ENCODE assay signal across 26 mouse cellular contexts in the genomic region with DNA sequence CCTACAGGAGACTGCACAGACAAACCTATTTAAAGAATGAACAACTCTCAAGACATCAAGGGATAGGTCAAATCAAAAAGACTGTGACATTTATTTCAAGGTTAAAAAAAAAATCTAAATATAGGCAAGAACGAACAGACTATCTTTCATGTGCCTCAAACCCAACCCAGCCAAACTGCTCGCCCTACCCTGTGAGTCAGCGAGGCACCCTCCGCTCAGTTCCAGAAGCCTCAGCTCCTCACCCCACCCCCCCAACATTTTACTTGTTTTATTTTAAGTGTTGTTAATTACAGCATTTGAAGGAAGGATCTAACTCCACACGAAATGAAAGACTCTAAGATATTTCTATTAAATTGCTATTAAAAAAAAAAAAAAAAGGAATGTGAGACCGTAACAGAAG. TPM values are rescaled to one million over a fixed set of nuclear protein-coding genes. Genes with fewer than 3 reads are reported as not detected.
DNase-seq lines count a peak whose midpoint lies in the region; ATAC-seq and TF ChIP-seq lines count a peak whose summit lies in the region.
"Had no signal": no experiment of that assay in that cellular context is flagged by ENCODE, and none has a peak within 500 bp of the region (broad histone marks: within the 10 kb centered on the region; RNA-seq: fewer than 3 reads in every experiment).

No protein-coding gene starts in this region.

- no peak for TF ChIP-seq POLR2A in kidney, adult 2 months (IDR thresholded peaks at IDR 0.05; ENCODE audit: low read depth, low read length)

- WGBS in kidney, adult 2 months: 52% methylated on average over 6 of the region's 6 CpGs
- 88% methylated on average over 6 of the region's 6 CpGs for WGBS in hindbrain, embryonic 11.5 days

- no peak for ATAC-seq in hindbrain, embryonic 11.5 days (ENCODE audit: low FRiP score)
- ATAC-seq: activated CD4-positive, CD25-positive, alpha-beta regulatory T cell, adult 4 months; forebrain, embryonic 13.5 days had no signal

- H3K4me3 ChIP-seq in kidney, adult 2 months (ENCODE audit: insufficient read depth, low read depth, low read length): peak overlapping the region; percentile 15
- H3K4me3 ChIP-seq in hindbrain, embryonic 11.5 days (ENCODE audit: low read depth, low read length): no peak overlapping the region
- H3K4me3 ChIP-seq: erythroblast, embryonic 14.5 days; forebrain, embryonic 13.5 days; left cerebral cortex, adult 2 months; limb, embryonic 13.5 days; liver, embryonic 13.5 days; midbrain, embryonic 10.5 days; stomach, embryonic 15.5 days had no signal

- H3K9me3 ChIP-seq in hindbrain, embryonic 11.5 days (ENCODE audit: control insufficient read depth, low read length): no peaks in the 10 kb centered on the region
- H3K9me3 ChIP-seq: forebrain, embryonic 13.5 days; limb, embryonic 13.5 days; liver, embryonic 13.5 days; midbrain, embryonic 10.5 days; stomach, embryonic 15.5 days had no signal

- H3K9ac ChIP-seq in hindbrain, embryonic 11.5 days (ENCODE audit: low read depth, low read length): no peak overlapping the region
- H3K9ac ChIP-seq: forebrain, embryonic 13.5 days; limb, embryonic 13.5 days; liver, embryonic 13.5 days; lung, embryonic 14.5 days; stomach, embryonic 15.5 days had no signal

- no peak overlapping the region for H3K4me2 ChIP-seq in hindbrain, embryonic 11.5 days (replicated peaks; ENCODE audit: low read depth, low read length)
- H3K4me2 ChIP-seq: forebrain, embryonic 13.5 days; limb, embryonic 13.5 days; liver, embryonic 13.5 days; lung, embryonic 14.5 days; stomach, embryonic 15.5 days had no signal

- peak overlapping the region; percentile 84 for H3K27ac ChIP-seq in kidney, adult 2 months (ENCODE audit: insufficient read depth, low read depth, low read length)
- H3K27ac ChIP-seq in hindbrain, embryonic 11.5 days (ENCODE audit: low read depth, low read length): no peak overlapping the region
- H3K27ac ChIP-seq: forebrain, embryonic 13.5 days; left cerebral cortex, adult 2 months; limb, embryonic 13.5 days; liver, embryonic 13.5 days; macrophage; midbrain, embryonic 10.5 days; stomach, embryonic 15.5 days had no signal

- no peak for TF ChIP-seq CTCF in kidney, adult 2 months (conservative IDR thresholded peaks at IDR 0.05; ENCODE audit: insufficient read depth, insufficient read length, low read depth, low read length)

- H3K36me3 ChIP-seq in kidney, adult 2 months (ENCODE audit: control insufficient read depth, insufficient read depth, low read length): no peaks in the 10 kb centered on the region
- H3K36me3 ChIP-seq in hindbrain, embryonic 11.5 days (ENCODE audit: control insufficient read depth, insufficient read depth, low read length): no peaks in the 10 kb centered on the region
- H3K36me3 ChIP-seq: limb, embryonic 13.5 days; liver, embryonic 13.5 days; midbrain, embryonic 10.5 days; stomach, embryonic 15.5 days had no signal

- no peaks in the 10 kb centered on the region for H3K27me3 ChIP-seq in kidney, adult 2 months (replicated peaks; ENCODE audit: control insufficient read depth, insufficient read depth, low read length)
- no peaks in the 10 kb centered on the region for H3K27me3 ChIP-seq in hindbrain, embryonic 11.5 days (ENCODE audit: control insufficient read depth, insufficient read depth, low read length)
- H3K27me3 ChIP-seq: forebrain, embryonic 13.5 days; limb, embryonic 13.5 days; stomach, embryonic 15.5 days had no signal

- peak; percentile 37 for DNase-seq in adrenal gland, postnatal 25 days
- DNase-seq in adrenal gland, adult 18-20 months (ENCODE audit: low spot score in 2 of 2): no peak
- DNase-seq in kidney, adult 2 months: no peak
- no peak for DNase-seq in kidney, postnatal 14 days
- peak; percentile 42 for DNase-seq in 3T3-L1 (ENCODE audit: low read depth, low spot score)
- DNase-seq in brain, adult 2 months (ENCODE audit: low read depth, low spot score): peak; percentile 64
- DNase-seq in thymus, postnatal 14 days: no peak
- DNase-seq in hindbrain, embryonic 11.5 days (ENCODE audit: low spot score): no peak
- DNase-seq: cerebellum, adult 9-10 months; gastrocnemius, postnatal 10 days; heart, adult 18-20 months; heart, postnatal 14 days; kidney, adult 11 months; kidney, postnatal 25 days; liver, embryonic 13.5 days; lung, embryonic 14.5 days; retina, postnatal 1 day; thymus, postnatal 4 days had no signal

- peaks cover under 1% of the 10 kb centered on the region; the same call in 1 of the 2 replicates for H3K4me1 ChIP-seq in kidney, adult 2 months (ENCODE audit: control insufficient read depth, insufficient read depth, low read length)
- no peaks in the 10 kb centered on the region for H3K4me1 ChIP-seq in hindbrain, embryonic 11.5 days (replicated peaks; ENCODE audit: control insufficient read depth, insufficient read depth, low read length)
- H3K4me1 ChIP-seq: forebrain, embryonic 13.5 days had no signal

RNA-seq across cellular contexts. Expression of a gene that starts 27.6 kb away (rescaled TPM):
- total RNA-seq in adrenal gland, postnatal 25 days (2021): 426 and 454 TPM in 2 replicates
- 100 to 1,000 TPM; 323 to 382 TPM for total RNA-seq in adrenal gland, adult 18-20 months (2021)
- 16.2 and 34.0 TPM in 2 replicates for polyA plus RNA-seq in kidney, adult 2 months (2012; rRNA removed)
- 304 and 320 TPM in 2 replicates for polyA plus RNA-seq in hindbrain, embryonic 11.5 days (2014; fragmentation: Nextera tagmentation; extraction: Ambion mirVana)

Comparison
In these comparisons a context has a peak if more than half of its experiments do, and no peak if none do; other contexts are left out.
1. DNase-seq: peak in adrenal gland, postnatal 25 days (single experiment), 3T3-L1 (single experiment) and brain, adult 2 months (single experiment); none in adrenal gland, adult 18-20 months (0 of 2), kidney, adult 2 months (single experiment), kidney, postnatal 14 days (single experiment), thymus, postnatal 14 days (single experiment) and hindbrain, embryonic 11.5 days (single experiment).